In the genomic region with DNA sequence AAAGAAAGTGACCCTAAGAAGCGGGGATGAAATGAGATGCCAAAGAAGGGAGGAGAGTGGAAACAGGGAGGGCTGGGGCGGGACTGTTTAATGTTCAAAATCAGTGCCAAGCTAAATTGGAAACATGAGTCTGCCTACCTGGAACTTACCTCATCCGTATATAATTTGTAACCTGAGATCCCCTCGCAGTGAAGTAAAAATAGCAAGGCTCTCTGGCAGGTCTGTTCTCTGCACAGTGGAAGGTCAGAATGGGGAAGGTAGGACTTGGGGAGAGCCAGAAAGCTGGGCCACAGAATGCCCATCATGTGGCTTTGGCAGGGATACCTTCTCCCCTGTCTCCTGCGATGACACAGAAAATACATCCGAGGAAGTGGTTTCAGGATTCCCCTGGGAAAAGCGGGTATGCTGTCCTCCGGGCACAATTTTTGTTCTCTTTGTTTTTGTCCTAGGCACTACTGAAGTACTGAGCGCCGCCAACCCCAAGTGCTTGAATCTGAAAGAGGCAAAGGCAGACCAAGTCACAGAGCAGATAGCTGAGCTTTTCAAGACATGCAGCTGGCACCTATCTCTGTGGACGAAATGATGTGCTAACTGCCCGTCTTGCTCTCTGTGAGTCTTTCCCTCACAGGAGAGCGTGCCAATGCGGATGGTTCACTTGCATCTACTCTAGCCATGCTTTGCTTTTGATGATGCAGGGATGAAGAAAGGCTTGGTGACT, we compare ENCODE assay signal across 9 mouse cellular contexts.
DNase-seq lines count a peak whose midpoint lies in the region; ATAC-seq and TF ChIP-seq lines count a peak whose summit lies in the region.
"Had no signal": no experiment of that assay in that cellular context is flagged by ENCODE, and none has a peak within 500 bp of the region (broad histone marks: within the 10 kb centered on the region; RNA-seq: fewer than 3 reads in every experiment).

No protein-coding gene starts in this region.

- H3K4me2 ChIP-seq in embryonic facial prominence, embryonic 12.5 days (replicated peaks) = peak overlapping the region; percentile 43
- peak overlapping the region; percentile 57 for H3K4me2 ChIP-seq in heart, postnatal 0 days (ENCODE audit: low read depth, low read length)
- H3K4me2 ChIP-seq in limb, embryonic 14.5 days (replicated peaks; ENCODE audit: low read depth, low read length, severe bottlenecking) = peak overlapping the region; percentile 42
- no peak overlapping the region for H3K4me2 ChIP-seq in liver, embryonic 11.5 days

- no peak overlapping the region for H3K9ac ChIP-seq in embryonic facial prominence, embryonic 12.5 days
- H3K9ac ChIP-seq in heart, postnatal 0 days (replicated peaks; ENCODE audit: low read depth, low read length) = peak overlapping the region; percentile 41
- 0 out of 2 replicates have a peak overlapping the region, but pooled peaks have one; percentile 25 for H3K9ac ChIP-seq in limb, embryonic 14.5 days (ENCODE audit: low read depth, low read length, severe bottlenecking)
- H3K9ac ChIP-seq in liver, embryonic 11.5 days (ENCODE audit: low read depth, low read length) = no peak overlapping the region

- no peaks in the 10 kb centered on the region for H3K27me3 ChIP-seq in embryonic facial prominence, embryonic 12.5 days
- no peaks in the 10 kb centered on the region for H3K27me3 ChIP-seq in heart, postnatal 0 days (ENCODE audit: control insufficient read depth, insufficient read depth, low read length)
- H3K27me3 ChIP-seq in limb, embryonic 14.5 days (ENCODE audit: control insufficient read depth, insufficient read depth, low read length) = no peaks in the 10 kb centered on the region
- no peaks in the 10 kb centered on the region for H3K27me3 ChIP-seq in liver, embryonic 11.5 days (replicated peaks; ENCODE audit: control insufficient read depth, insufficient read depth, low read length)
- H3K27me3 ChIP-seq: Patski had no signal

- intact Hi-C loops in left cerebral cortex, postnatal 10 days (cut with DNase I) = no loop called here

- TF ChIP-seq POLR2A in limb, embryonic 14.5 days (IDR thresholded peaks at IDR 0.05; ENCODE audit: borderline replicate concordance, extremely low read depth, insufficient read depth, insufficient read length) = 0 out of 2 replicates have a peak, but pooled peaks have one; percentile 22

- ATAC-seq in embryonic facial prominence, embryonic 12.5 days (ENCODE audit: insufficient number of reproducible peaks, insufficient read depth, low FRiP score, low TSS enrichment) = peak; percentile 84
- peak; percentile 85 for ATAC-seq in heart, postnatal 0 days (ENCODE audit: insufficient read depth, low read depth)
- ATAC-seq in limb, embryonic 14.5 days (ENCODE audit: low FRiP score, low read depth) = peak; percentile 88
- no peak for ATAC-seq in liver, embryonic 11.5 days (replicated peaks; ENCODE audit: low FRiP score)
- no peak for ATAC-seq in monocyte, adult 5-6 weeks (replicated peaks; ENCODE audit: insufficient number of reproducible peaks, low FRiP score, low TSS enrichment, poor library complexity, severe bottlenecking)
- ATAC-seq: Patski had no signal

- H3K4me1 ChIP-seq in embryonic facial prominence, embryonic 12.5 days = peaks cover 9% of the 10 kb centered on the region; the same call in 1 of the 2 replicates
- 0 out of 2 replicates have a peak, but pooled peaks cover 6% of the 10 kb centered on the region for H3K4me1 ChIP-seq in heart, postnatal 0 days (ENCODE audit: control insufficient read depth, insufficient read depth)
- H3K4me1 ChIP-seq in limb, embryonic 14.5 days (ENCODE audit: control insufficient read depth, insufficient read depth, low read length) = peaks cover 14% of the 10 kb centered on the region
- no peaks in the 10 kb centered on the region for H3K4me1 ChIP-seq in liver, embryonic 11.5 days (replicated peaks; ENCODE audit: control insufficient read depth, insufficient read depth, low read length)

- peak; percentile 60 for DNase-seq in cerebellum, adult 8-10 months
- peak; percentile 79 for DNase-seq in heart, postnatal 0 days (ENCODE audit: low spot score)
- DNase-seq in limb, embryonic 14.5 days (ENCODE audit: low spot score) = peak; percentile 87
- no peak for DNase-seq in liver, embryonic 11.5 days (ENCODE audit: low spot score)
- DNase-seq in left cerebral cortex, postnatal 10 days (ENCODE audit: extremely low spot score in 1 of 2, low spot score in 2 of 2) = no peak
- no peak for DNase-seq in layer of hippocampus, postnatal 36 days

- H3K36me3 ChIP-seq in embryonic facial prominence, embryonic 12.5 days = no peaks in the 10 kb centered on the region
- H3K36me3 ChIP-seq in heart, postnatal 0 days (replicated peaks; ENCODE audit: control insufficient read depth, insufficient read depth, low read length) = no peaks in the 10 kb centered on the region
- H3K36me3 ChIP-seq in limb, embryonic 14.5 days (ENCODE audit: control insufficient read depth, insufficient read depth, low read length) = no peaks in the 10 kb centered on the region
- no peaks in the 10 kb centered on the region for H3K36me3 ChIP-seq in liver, embryonic 11.5 days (ENCODE audit: control insufficient read depth, insufficient read depth, low read length)

- 40% methylated on average over 14 of the region's 14 CpGs for WGBS in embryonic facial prominence, embryonic 12.5 days
- 34% methylated on average over 14 of the region's 14 CpGs for WGBS in heart, postnatal 0 days
- 55% methylated on average over 14 of the region's 14 CpGs for whole genome bisulfite sequencing in limb, embryonic 14.5 days
- 68% methylated on average over 14 of the region's 14 CpGs for WGBS in liver, embryonic 11.5 days

- 0 out of 2 replicates have a peak, but pooled peaks have one; percentile 14 for TF ChIP-seq EP300 in heart, postnatal 0 days (IDR thresholded peaks at IDR 0.05; ENCODE audit: low read depth)

- TF ChIP-seq CTCF in heart, postnatal 0 days (IDR thresholded peaks at IDR 0.05; ENCODE audit: low read depth) = no peak

- H3K4me3 ChIP-seq in embryonic facial prominence, embryonic 12.5 days = peak overlapping the region; percentile 0; the same call in 1 of the 2 replicates
- H3K4me3 ChIP-seq in heart, postnatal 0 days (ENCODE audit: low read depth, low read length) = peak overlapping the region; percentile 32
- peak overlapping the region; percentile 24 for H3K4me3 ChIP-seq in limb, embryonic 14.5 days (replicated peaks; ENCODE audit: low read length)
- no peak overlapping the region for H3K4me3 ChIP-seq in liver, embryonic 11.5 days (ENCODE audit: low read depth, low read length)

- no peaks in the 10 kb centered on the region for H3K9me3 ChIP-seq in embryonic facial prominence, embryonic 12.5 days
- H3K9me3 ChIP-seq in heart, postnatal 0 days (replicated peaks; ENCODE audit: control insufficient read depth, low read length) = no peaks in the 10 kb centered on the region
- H3K9me3 ChIP-seq in limb, embryonic 14.5 days (ENCODE audit: control insufficient read depth, low read length) = no peaks in the 10 kb centered on the region
- H3K9me3 ChIP-seq in liver, embryonic 11.5 days (ENCODE audit: control insufficient read depth, low read length) = no peaks in the 10 kb centered on the region

- H3K27ac ChIP-seq in embryonic facial prominence, embryonic 12.5 days = peak overlapping the region; percentile 85
- peak overlapping the region; percentile 84 for H3K27ac ChIP-seq in heart, postnatal 0 days (ENCODE audit: low read depth)
- peak overlapping the region; percentile 87 for H3K27ac ChIP-seq in limb, embryonic 14.5 days (replicated peaks; ENCODE audit: low read depth, low read length)
- no peak overlapping the region for H3K27ac ChIP-seq in liver, embryonic 11.5 days (ENCODE audit: low read depth, low read length)

Comparison
In these comparisons a context has a peak if more than half of its experiments do, and no peak if none do; other contexts are left out.
1. DNase-seq: peak in cerebellum, adult 8-10 months (single experiment), heart, postnatal 0 days (single experiment) and limb, embryonic 14.5 days (single experiment); none in liver, embryonic 11.5 days (single experiment), left cerebral cortex, postnatal 10 days (0 of 2) and layer of hippocampus, postnatal 36 days (0 of 2).
2. ATAC-seq: peak in embryonic facial prominence, embryonic 12.5 days (single experiment), heart, postnatal 0 days (single experiment) and limb, embryonic 14.5 days (single experiment); none in liver, embryonic 11.5 days (single experiment) and monocyte, adult 5-6 weeks (single experiment).
3. H3K9ac ChIP-seq: peak in heart, postnatal 0 days (single experiment) and limb, embryonic 14.5 days (single experiment); none in embryonic facial prominence, embryonic 12.5 days (single experiment) and liver, embryonic 11.5 days (single experiment).